Mouse (Mus musculus) layer of hippocampus, adult 11-12 months (tissue): ENCODE results near the gene Gm960.
"Not testable (repeated sequence)": the region's sequence is repeated elsewhere in the genome, so short reads cannot be mapped to it uniquely, and the experiment has no call there.

Source experiments
- DNase-seq: peaks from one replicate; pipeline ENCODE4 v3.0.0; 2022; ENCODE audit warnings: low spot score

The Gm960 gene

DNA sequence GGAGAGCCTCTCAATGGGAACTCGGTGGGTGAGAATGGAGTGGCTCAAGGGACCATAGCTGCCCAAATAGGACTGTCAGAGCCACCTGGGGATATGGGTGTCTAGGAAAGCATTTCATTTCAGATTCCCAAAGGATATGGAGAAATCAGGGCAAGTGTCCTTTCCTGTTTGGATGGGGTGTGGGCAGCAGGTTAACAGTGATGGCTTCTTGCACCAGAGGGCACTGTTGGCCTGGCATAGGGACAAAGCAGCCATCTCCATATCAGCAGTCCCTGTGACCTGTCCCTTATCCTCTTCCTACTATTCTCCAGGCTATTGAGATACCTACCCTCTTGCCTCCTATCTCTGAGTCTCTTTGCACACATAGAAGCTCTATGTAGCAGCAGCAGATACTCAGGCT is 109.4 kb downstream of the Gm960 start:
- DNase-seq = no peak

DNA sequence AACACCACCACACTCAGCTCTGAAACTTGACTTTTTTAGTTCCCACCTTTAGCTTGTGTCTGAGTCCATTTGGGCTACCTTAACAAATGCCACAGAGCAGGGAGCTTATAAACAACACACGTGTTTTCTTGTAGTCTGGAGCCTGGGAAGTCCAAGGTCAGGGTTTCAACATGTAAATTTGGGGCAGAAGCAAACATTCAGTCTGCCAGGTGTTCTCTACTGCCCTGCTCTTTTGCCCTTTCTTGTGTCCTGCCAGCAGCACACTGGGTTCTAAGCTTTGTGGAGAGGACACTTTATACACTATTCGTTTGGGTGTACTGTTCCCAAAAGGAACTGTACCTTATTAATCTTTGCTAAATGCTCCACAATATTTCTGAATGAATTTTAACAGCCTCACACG is 110.0 kb downstream of the Gm960 start:
- DNase-seq = no peak

GRCm38 (mm10) chr19:4587426-4587825 is 111.0 kb downstream of the Gm960 start:
- DNase-seq = no peak

GRCm38 (mm10) chr19:4586783-4587182 is 111.7 kb downstream of the Gm960 start:
- not testable (repeated sequence) for DNase-seq

DNA sequence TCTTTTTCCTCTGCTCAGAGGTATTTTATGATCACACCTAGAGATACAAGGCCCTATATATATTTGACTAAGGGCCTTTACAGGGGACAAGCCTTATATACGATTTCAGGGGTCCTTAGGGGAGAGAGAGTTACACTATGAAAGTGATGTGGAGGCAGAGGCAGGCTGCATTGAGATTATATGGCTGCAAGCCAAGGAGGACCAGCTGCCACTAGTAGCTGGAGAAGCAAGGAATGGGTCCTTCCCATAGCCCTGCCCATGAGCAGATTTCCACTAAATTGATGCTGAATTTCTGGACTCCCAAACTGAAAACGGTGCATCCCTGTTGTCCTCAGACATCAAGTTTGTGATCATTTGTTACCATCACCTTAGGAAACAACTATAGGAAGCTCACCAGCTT is 114.6 kb downstream of the Gm960 start:
- DNase-seq = no peak

DNA sequence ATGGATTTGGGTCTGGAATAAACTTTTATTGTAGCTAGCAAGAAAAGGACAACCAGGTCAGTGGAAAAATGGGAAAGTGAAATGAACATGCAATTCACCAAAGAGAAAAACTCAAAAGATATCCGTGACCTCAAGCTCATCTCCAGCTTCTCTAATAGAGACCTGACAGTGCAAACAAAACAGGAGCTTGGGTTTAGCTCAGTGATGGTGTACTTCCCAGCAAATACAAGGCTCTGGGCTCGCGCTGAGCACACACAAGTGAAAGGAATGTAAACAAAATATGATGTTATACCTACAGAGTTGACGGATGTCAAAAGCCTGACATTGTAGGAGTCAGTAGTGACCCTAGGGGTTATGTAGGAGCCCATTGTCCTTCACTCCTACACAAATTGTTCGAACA is 119.2 kb downstream of the Gm960 start:
- no peak for DNase-seq

GRCm38 (mm10) chr19:4578799-4579198 is 119.7 kb downstream of the Gm960 start:
- DNase-seq = no peak
